Mouse (Mus musculus) lung, postnatal 0 days (tissue): ENCODE results near the gene Slc4a1. TPM values are rescaled to one million over a fixed set of nuclear protein-coding genes. Genes with fewer than 3 reads are reported as not detected.

Experiments used
- ATAC-seq: fragments of 200-750 bp; cut with Nextera tagmentation; 2 replicates; pipeline ENCODE4 v1.8.0; 2017; ENCODE audit warnings: moderate library complexity
- DNase-seq: peaks from one replicate; pipeline ENCODE4 v3.0.0-alpha.2; 2016; ENCODE audit warnings: low spot score
- H3K27ac ChIP-seq: fragments of 300-500 bp; sonication (generic); 2 replicates; pipeline ENCODE4 v1.5.1; 2014; ENCODE audit warnings: antibody characterized with exemption, mild to moderate bottlenecking, low read length, mixed read lengths
- H3K27me3 ChIP-seq: fragments of 300-500 bp; sonication (generic); replicated peaks from 2 replicates; pipeline ENCODE4 v1.6.1; 2014; ENCODE audit warnings: low read length, mixed read lengths; ENCODE audit not compliant: insufficient read depth
- H3K36me3 ChIP-seq: fragments of 300-500 bp; sonication (generic); 2 replicates; pipeline ENCODE4 v1.6.1; 2014; ENCODE audit warnings: low read length, mixed read lengths; ENCODE audit not compliant: insufficient read depth
- H3K4me1 ChIP-seq: fragments of 300-500 bp; sonication (generic); 2 replicates; pipeline ENCODE4 v1.6.1; 2014; ENCODE audit warnings: antibody characterized with exemption, low read depth, low read length, mixed read lengths; ENCODE audit not compliant: insufficient read depth
- H3K4me2 ChIP-seq: fragments of 300-500 bp; sonication (generic); replicated peaks from 2 replicates; pipeline ENCODE4 v1.6.1; 2014; ENCODE audit warnings: low read depth, mild to moderate bottlenecking, low read length, moderate library complexity, mixed read lengths
- H3K4me3 ChIP-seq: fragments of 300-500 bp; sonication (generic); 2 replicates; pipeline ENCODE4 v1.5.1; 2014; ENCODE audit warnings: low read depth, low read length
- H3K9ac ChIP-seq: fragments of 300-500 bp; sonication (generic); replicated peaks from 2 replicates; pipeline ENCODE4 v1.6.1; 2014; ENCODE audit warnings: low read depth, mild to moderate bottlenecking
- H3K9me3 ChIP-seq: fragments of 300-500 bp; sonication (generic); 2 replicates; pipeline ENCODE4 v1.6.1; 2016; ENCODE audit warnings: low read length, mixed read lengths
- CTCF ChIP-seq: IDR thresholded peaks from 2 replicates; pipeline ENCODE4 v1.5.1; 2016; ENCODE audit warnings: antibody characterized with exemption, mild to moderate bottlenecking
- EP300 ChIP-seq: IDR thresholded peaks from 2 replicates; pipeline ENCODE4 v1.6.1; 2016; ENCODE audit warnings: antibody characterized with exemption, mild to moderate bottlenecking, control low read depth
- WGBS: fragments of 180-500 bp; shearing (Covaris S2); extraction: QIAGEN DNeasy Blood & Tissue Kit; methylation state at CpG from one replicate; pipeline ENCODE4 v1.1.7; 2014; 5-methylcytosine and 5-hydroxymethylcytosine counted together
- polyA plus RNA-seq: library from polyadenylated mRNA; unstranded; fragments of >200 nt; fragmentation: Nextera tagmentation; extraction: Ambion mirVana; gene quantifications from 2 replicates; pipeline ENCODE4 v1.2.1, GENCODE M21; 2015

The Slc4a1 gene
- polyA plus RNA-seq, 1 experiment from 2014 or later = 9.8 TPM

DNA sequence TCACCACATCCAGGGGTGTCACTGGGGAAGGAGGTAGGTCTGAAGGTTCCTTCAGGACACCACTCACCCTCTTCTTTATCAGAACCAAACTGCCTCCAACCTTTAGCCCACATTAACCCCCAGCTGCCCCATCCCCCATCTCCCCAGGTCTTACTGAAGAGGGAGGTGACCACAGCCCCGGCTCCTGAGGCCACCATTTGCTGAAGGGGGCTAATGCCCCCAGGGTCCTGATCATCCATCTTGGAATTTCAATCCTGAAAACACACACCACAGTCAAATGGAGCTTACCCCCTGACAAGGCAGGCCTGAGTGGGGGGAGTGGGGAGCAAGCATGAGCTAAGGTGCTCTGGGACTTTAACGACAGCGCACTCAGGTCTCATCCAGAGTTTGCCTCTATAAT lies 40.4 kb upstream of the Slc4a1 start:
- Histone ChIP-seq H3K9me3 (no peaks in the 10 kb centered on the region), H3K27ac (peak overlapping the region; percentile 87; the same call in 1 of the 2 replicates), H3K9ac (peak overlapping the region; percentile 68), H3K4me3 (peak overlapping the region; percentile 81), H3K4me2 (peak overlapping the region; percentile 68), H3K4me1 (peaks cover 9% of the 10 kb centered on the region; the same call in 1 of the 2 replicates), H3K27me3 (no peaks in the 10 kb centered on the region), H3K36me3 (peaks cover 10% of the 10 kb centered on the region)
- no peak for ATAC-seq
- DNase-seq = no peak
- 14% methylated on average over 3 of the region's 3 CpGs for WGBS
- TF ChIP-seq EP300 = no peak
- TF ChIP-seq CTCF = no peak

DNA sequence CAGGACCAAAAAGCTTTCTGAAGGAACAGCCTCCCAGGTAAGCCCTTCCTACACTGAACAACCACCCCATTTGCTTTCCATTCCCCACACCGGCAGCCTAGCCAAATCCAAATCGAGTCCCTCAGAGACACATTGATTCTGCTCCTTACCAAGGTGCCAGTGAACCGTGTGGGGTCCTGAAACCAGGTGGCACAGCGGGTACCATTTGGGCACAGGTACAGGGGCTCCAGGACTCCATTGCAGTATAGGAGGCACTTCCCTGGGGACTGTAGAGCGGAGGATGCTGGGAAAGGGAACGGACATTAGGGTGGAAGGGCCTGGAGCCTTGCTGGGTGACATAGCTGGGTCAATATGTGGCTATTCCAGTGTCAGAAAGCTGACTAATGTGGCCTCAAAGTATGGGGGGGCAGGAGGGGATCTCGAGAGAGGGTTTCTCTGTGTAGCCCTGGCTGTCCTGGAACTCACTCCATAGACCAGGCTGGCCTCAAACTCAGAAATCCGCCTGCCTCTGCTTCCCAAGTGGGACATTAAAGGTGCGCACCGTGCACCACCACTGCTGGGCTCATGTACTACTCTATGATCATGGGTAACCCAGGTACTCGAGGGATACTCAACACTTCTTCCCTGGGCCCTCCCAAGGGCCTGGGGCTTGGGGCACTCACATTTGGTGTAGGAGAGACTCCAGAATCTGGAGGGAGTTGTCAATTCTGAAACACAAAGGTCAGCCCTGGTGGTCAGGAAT lies 39.7 kb upstream of the Slc4a1 start:
- TF ChIP-seq EP300 = no peak
- TF ChIP-seq CTCF = no peak
- DNase-seq (no peak), ATAC-seq (no peak)
- H3K27ac ChIP-seq = no peak overlapping the region
- peak overlapping the region; percentile 68; the same call in 1 of the 2 replicates for H3K4me2 ChIP-seq
- no peaks in the 10 kb centered on the region for H3K9me3 ChIP-seq
- H3K36me3 ChIP-seq = peaks cover 10% of the 10 kb centered on the region
- WGBS = 79% methylated on average over 11 of the region's 11 CpGs
- H3K4me3 ChIP-seq = no peak overlapping the region
- peaks cover 4% of the 10 kb centered on the region; the same call in 1 of the 2 replicates for H3K4me1 ChIP-seq
- H3K9ac ChIP-seq = no peak overlapping the region
- 0 out of 2 replicates have a peak, but pooled peaks cover 2% of the 10 kb centered on the region for H3K27me3 ChIP-seq

DNA sequence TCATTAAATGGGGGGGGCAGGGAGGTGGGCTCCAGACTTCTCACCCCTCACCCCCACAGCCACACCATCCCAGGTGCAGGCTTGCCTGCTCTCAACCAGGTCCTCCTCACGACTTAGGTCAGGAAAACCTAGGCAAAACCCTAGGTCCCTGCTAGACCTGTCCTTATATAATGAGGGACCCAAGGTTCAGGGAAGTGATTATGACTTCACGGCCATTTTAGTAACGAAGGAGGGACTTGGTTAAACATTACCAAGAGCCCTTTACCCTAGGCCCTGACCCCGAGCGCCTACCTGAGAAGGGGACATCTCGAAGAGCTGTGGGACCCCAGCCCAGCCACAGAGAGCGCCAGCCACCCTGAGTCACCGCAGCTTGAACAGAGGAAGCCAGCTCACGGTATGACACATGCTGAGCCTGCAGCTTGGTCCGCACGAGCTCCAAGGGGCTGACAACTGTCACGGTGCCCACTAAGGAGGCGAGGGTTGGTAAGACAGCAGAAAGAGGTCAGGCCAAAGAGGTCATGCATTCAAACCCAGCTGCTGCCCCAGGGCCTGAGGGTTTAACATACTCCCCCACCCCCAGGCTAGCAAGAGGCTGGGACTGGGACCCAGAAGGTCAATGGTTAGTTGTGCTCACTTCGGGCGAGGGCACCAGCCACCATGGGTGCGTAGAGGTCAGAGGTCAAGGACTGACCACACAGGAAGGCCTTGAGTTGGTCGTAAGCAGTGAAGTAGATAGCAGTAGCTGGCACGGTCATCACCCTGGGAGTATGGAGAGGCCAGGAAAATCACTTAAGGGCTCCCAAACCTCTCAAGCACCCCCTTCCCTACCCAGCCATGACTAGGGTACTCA lies 38.4 kb upstream of the Slc4a1 start:
- 62% methylated on average over 18 of the region's 18 CpGs for WGBS

DNA sequence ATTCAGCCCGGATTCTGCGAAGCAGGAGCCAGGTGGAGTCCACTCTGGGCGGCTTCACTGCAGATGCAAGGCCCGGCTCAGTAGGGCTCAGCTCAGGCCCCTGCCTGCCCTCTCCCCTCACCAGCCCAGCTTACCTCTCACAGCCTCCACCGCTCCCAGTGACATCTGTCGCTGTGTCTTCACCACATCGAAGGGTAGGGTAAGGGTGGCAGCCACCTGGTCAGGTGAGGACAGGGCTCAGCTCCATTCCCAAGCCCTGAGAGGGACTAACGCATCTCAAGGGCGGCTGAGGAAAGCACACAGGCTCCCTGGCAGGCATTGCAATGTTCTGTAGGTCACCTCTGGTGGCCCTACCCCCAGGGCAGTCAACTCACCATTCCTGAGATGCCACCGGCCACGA lies 37.7 kb upstream of the Slc4a1 start:
- H3K4me3 ChIP-seq = no peak overlapping the region
- H3K4me1 ChIP-seq = peaks cover 8% of the 10 kb centered on the region
- H3K27me3 ChIP-seq = peaks cover 16% of the 10 kb centered on the region; the same call in 1 of the 2 replicates
- no peaks in the 10 kb centered on the region for H3K9me3 ChIP-seq
- H3K9ac ChIP-seq = no peak overlapping the region
- no peak overlapping the region for H3K27ac ChIP-seq
- H3K4me2 ChIP-seq = no peak overlapping the region
- ATAC-seq (no peak), DNase-seq (no peak)
- 92% methylated on average over 11 of the region's 11 CpGs for WGBS
- TF ChIP-seq CTCF (no peak), EP300 (no peak)
- peaks cover 10% of the 10 kb centered on the region for H3K36me3 ChIP-seq

More for the DNA sequence above, 38.4 kb upstream of the Slc4a1 start:
- peaks cover 12% of the 10 kb centered on the region; the same call in 1 of the 2 replicates for H3K27me3 ChIP-seq
- ATAC-seq (no peak), DNase-seq (peak; percentile 21)
- H3K36me3 ChIP-seq = peaks cover 10% of the 10 kb centered on the region
- no peak overlapping the region for H3K4me2 ChIP-seq
- H3K4me3 ChIP-seq = no peak overlapping the region
- no peak for TF ChIP-seq EP300
- TF ChIP-seq CTCF = no peak
- H3K27ac ChIP-seq = no peak overlapping the region
- no peak overlapping the region for H3K9ac ChIP-seq
- H3K4me1 ChIP-seq = peaks cover 8% of the 10 kb centered on the region
- H3K9me3 ChIP-seq = no peaks in the 10 kb centered on the region

DNA sequence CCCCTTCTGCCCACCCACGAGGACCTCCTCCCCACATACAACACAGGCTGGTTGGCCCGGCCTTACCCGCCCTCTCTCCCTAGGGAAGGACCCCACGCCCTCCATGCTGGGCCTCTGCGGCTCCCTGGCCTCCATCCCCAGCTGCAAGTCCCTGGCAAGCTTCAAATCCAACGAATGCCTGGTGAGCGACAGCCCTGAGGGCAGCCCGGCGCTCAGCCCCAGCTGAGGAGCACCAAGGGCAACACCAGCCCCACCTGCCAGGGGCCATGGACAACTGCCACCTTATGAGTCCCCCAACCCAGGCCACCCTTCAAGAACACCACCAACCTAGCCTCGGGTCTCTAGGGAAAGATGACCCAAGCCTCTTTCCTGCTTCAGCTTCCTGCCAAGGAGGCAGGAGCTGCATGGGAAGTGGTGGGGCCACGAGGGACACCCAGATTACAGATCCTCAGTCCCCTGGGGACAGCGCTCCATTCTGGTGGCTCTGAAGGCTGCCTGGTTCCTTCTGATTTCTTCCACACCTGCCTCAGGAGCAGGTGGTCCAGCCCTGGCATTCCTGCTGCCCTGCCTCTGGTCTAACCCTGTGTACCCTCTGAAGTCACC lies 36.0 kb upstream of the Slc4a1 start:
- DNase-seq (no peak), ATAC-seq (no peak)
- Histone ChIP-seq H3K27me3 (peaks cover 20% of the 10 kb centered on the region; the same call in 1 of the 2 replicates), H3K27ac (no peak overlapping the region), H3K9ac (no peak overlapping the region), H3K9me3 (no peaks in the 10 kb centered on the region), H3K4me1 (peaks cover 8% of the 10 kb centered on the region), H3K4me2 (no peak overlapping the region), H3K4me3 (no peak overlapping the region), H3K36me3 (peaks cover 10% of the 10 kb centered on the region)
- TF ChIP-seq CTCF = no peak
- 57% methylated on average over 11 of the region's 12 CpGs for WGBS
